Mouse (Mus musculus): ENCODE results near the gene Rnf103. TPM values are rescaled to one million over a fixed set of nuclear protein-coding genes. Genes with fewer than 3 reads are reported as not detected.

Gene Rnf103
- 29.0 to 30.6 TPM (median 30.0 TPM) in 4 replicates for total RNA-seq (2023)

DNA sequence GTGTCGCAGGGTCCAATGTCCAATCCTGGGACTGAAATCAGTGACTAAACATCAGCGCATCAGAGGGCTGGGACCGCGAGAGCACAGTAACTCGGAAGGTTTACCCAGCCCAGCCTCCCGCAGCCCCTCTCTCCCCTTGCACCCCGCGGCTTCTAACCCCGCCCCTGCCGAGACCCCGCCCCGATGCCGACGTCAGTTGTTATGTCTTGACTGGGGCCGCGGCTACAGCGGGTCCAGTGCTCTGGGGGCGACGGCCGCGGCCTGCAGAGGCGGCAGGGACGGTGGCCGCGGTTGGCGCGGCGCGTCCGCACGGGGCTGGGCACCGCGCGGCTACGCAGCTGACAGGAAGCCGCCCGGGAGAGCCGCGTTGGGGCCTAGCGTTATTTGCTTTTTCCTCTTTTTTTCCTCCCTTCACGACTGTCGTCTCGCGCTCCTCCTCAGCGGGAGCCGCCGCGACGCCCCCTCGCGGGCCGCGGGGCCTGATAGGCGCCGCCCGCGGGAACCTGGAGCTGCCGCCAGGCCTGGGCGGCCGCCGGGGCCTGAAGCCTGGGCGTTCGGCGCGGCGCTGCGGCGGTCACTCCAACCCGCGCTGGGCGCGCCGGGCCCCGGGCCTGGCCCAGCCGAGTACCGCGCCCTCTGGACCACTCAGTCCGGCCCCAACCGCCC, at the start of gene Rnf103:
TSS of gene Rnf103 (plus strand) at position 220 of the 666 bp plus-strand sequence.

GRCm38 (mm10) chr6:71543686-71544499, 50.2 kb downstream of the Rnf103 start, which contains the start of gene Chmp3:
TSS of gene Chmp3 (plus strand) at chr6:71543797.

Other genes with a start within 250 kb of the Rnf103 start
- 29.7 to 35.5 TPM (median 33.5 TPM) in 4 replicates for gene Krcc1, start 222.2 kb upstream of the Rnf103 start, total RNA-seq (2023)
- not detected in 4 replicates for gene Smyd1, start 171.7 kb upstream of the Rnf103 start, total RNA-seq (2023)
- gene Cd8b1, start 171.1 kb upstream of the Rnf103 start, total RNA-seq (2023) = 0.66 to 1.3 TPM in 2 of 4 replicates, not detected in the others
- 0.27 to 0.52 TPM (median 0.44 TPM) in 4 replicates for gene Cd8a, start 120.5 kb upstream of the Rnf103 start, total RNA-seq (2023)
- gene Rmnd5a, start 53.3 kb upstream of the Rnf103 start, total RNA-seq (2023) = 54.0 to 60.3 TPM (median 55.5 TPM) in 4 replicates
- gene Chmp3, start 49.9 kb downstream of the Rnf103 start, total RNA-seq (2023) = 42.3 to 65.8 TPM (median 49.5 TPM) in 4 replicates
- gene Kdm3a, start 139.1 kb downstream of the Rnf103 start, total RNA-seq (2023) = 116 to 139 TPM (median 122 TPM) in 4 replicates
- gene Reep1, start 213.7 kb downstream of the Rnf103 start, total RNA-seq (2023) = 0.16 TPM in 1 of 4 replicates, not detected in the others

All from B cell, adult 62 days (primary cell).